Mouse (Mus musculus) heart, postnatal 0 days (tissue): ENCODE data around the gene Capzb. TPM values are rescaled to one million over a fixed set of nuclear protein-coding genes. Genes with fewer than 3 reads are reported as not detected.
A peak's percentile ranks its signal among the peaks of the same experiment; 100 is the strongest.

Experiments used
- ATAC-seq: fragments of 200-750 bp; cut with Nextera tagmentation; 2 replicates; pipeline ENCODE4 v1.8.0; 2017; ENCODE audit warnings: low read depth, moderate number of reproducible peaks, moderate library complexity; ENCODE audit not compliant: insufficient read depth
- DNase-seq: peaks from one replicate; pipeline ENCODE4 v3.0.0-alpha.2; 2016; ENCODE audit warnings: low spot score
- H3K27ac ChIP-seq: fragments of 300-500 bp; sonication (generic); 2 replicates; pipeline ENCODE4 v1.5.1; 2014; ENCODE audit warnings: low read depth, mild to moderate bottlenecking
- H3K27me3 ChIP-seq: fragments of 300-500 bp; sonication (generic); 2 replicates; pipeline ENCODE4 v1.6.1; 2014; ENCODE audit warnings: low read length, mixed read lengths; ENCODE audit not compliant: control insufficient read depth, insufficient read depth
- H3K36me3 ChIP-seq: fragments of 300-500 bp; sonication (generic); replicated peaks from 2 replicates; pipeline ENCODE4 v1.6.1; 2014; ENCODE audit warnings: low read length, mixed read lengths; ENCODE audit not compliant: control insufficient read depth, insufficient read depth
- H3K4me1 ChIP-seq: fragments of 300-500 bp; sonication (generic); 2 replicates; pipeline ENCODE4 v1.6.1; 2014; ENCODE audit warnings: antibody characterized with exemption; ENCODE audit not compliant: control insufficient read depth, insufficient read depth
- H3K4me2 ChIP-seq: fragments of 300-500 bp; sonication (generic); 2 replicates; pipeline ENCODE4 v1.6.1; 2014; ENCODE audit warnings: low read depth, mild to moderate bottlenecking, low read length, moderate library complexity
- H3K4me3 ChIP-seq: fragments of 300-500 bp; sonication (generic); 2 replicates; pipeline ENCODE4 v1.5.1; 2014; ENCODE audit warnings: low read depth, low read length
- H3K9ac ChIP-seq: fragments of 300-500 bp; sonication (generic); replicated peaks from 2 replicates; pipeline ENCODE4 v1.6.1; 2014; ENCODE audit warnings: low read depth, low read length, mixed read lengths
- H3K9me3 ChIP-seq: fragments of 300-500 bp; sonication (generic); replicated peaks from 2 replicates; pipeline ENCODE4 v1.6.1; 2016; ENCODE audit warnings: low read length; ENCODE audit not compliant: control insufficient read depth
- CTCF ChIP-seq: IDR thresholded peaks from 2 replicates; pipeline ENCODE4 v1.5.1; 2016; ENCODE audit warnings: antibody characterized with exemption, control low read depth, low read depth
- EP300 ChIP-seq: IDR thresholded peaks from 2 replicates; pipeline ENCODE4 v1.6.1; 2016; ENCODE audit warnings: antibody characterized with exemption, low read depth
- WGBS: fragments of 180-500 bp; shearing (Covaris S2); extraction: QIAGEN DNeasy Blood & Tissue Kit; methylation state at CpG from one replicate; pipeline ENCODE4 v1.1.7; 2014; 5-methylcytosine and 5-hydroxymethylcytosine counted together
- polyA plus RNA-seq: library from polyadenylated mRNA; unstranded; fragments of >200 nt; fragmentation: Nextera tagmentation; extraction: Ambion mirVana; gene quantifications from 2 replicates; pipeline ENCODE4 v1.2.1, GENCODE M21; 2015
- total RNA-seq: library from RNA; depleted of rRNA; stranded (reverse); fragments of >200 nt; gene quantifications from 2 replicates; pipeline ENCODE4 v1.2.3, GENCODE M21; 2014; ENCODE audit warnings: low replicate concordance

The Capzb gene
- total and polyA plus RNA-seq, 2 experiments from 2014 or later, result 131 to 363 TPM

DNA sequence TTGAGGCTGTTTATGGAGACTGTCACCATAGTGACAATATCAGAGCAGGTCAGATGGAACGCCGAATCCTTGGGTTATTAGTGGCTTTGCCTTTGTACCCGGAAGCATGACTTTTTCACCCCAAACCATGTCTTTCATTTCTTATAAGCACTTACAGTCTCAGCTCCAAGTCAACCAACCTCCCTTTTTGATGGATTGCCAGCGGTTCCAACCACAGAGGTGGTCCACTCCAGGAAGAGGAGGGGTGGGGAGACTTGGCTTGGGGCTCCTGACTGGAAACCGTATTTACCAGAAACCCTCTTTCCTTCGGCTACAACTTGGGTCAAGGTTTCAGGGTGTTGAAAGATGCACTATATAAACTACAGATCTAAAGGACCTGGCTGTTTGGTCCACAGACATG is 16.7 kb upstream of the Capzb start:
- DNase-seq (peak; percentile 15), ATAC-seq (no peak; the same call in 1 of the 2 replicates)
- no peak overlapping the region for H3K4me3 ChIP-seq
- H3K9me3 ChIP-seq, result no peaks in the 10 kb centered on the region; the same call in 1 of the 2 replicates
- 47% methylated on average over 6 of the region's 6 CpGs for WGBS
- H3K36me3 ChIP-seq, result no peaks in the 10 kb centered on the region
- 0 out of 2 replicates have a peak overlapping the region, but pooled peaks have one; percentile 18 for H3K4me2 ChIP-seq
- TF ChIP-seq EP300 (no peak), CTCF (no peak)
- no peaks in the 10 kb centered on the region; the same call in 1 of the 2 replicates for H3K4me1 ChIP-seq
- peak overlapping the region; percentile 62 for H3K27ac ChIP-seq
- H3K27me3 ChIP-seq, result no peaks in the 10 kb centered on the region
- H3K9ac ChIP-seq, result no peak overlapping the region

DNA sequence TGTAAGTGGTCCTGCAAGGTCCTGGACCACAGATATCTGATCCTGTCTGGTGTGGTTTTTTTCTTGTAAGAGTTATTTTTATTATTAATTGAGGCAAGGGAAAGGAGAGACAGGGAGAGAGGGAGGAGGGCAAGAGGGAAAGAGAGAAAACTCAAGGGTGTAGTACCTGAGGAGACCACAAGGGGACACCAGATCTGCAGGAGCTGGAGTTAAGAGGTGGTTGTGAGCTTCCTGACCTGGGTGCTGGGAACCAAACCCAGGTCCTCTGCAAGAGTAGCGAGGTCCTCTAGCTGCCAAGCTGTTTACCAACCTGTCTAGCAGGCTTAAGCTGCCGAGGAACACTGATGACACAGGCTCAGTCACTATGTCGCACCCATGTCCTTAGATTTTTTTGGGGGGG is 14.8 kb upstream of the Capzb start:
- no peak overlapping the region for H3K4me2 ChIP-seq
- no peak for DNase-seq
- no peaks in the 10 kb centered on the region for H3K36me3 ChIP-seq
- no peak for TF ChIP-seq EP300
- 0 out of 2 replicates have a peak, but pooled peaks have one; percentile 7 for TF ChIP-seq CTCF
- H3K9ac ChIP-seq, result no peak overlapping the region
- 93% methylated on average over 3 of the region's 3 CpGs for WGBS
- H3K27me3 ChIP-seq, result no peaks in the 10 kb centered on the region
- no peaks in the 10 kb centered on the region; the same call in 1 of the 2 replicates for H3K9me3 ChIP-seq
- no peak overlapping the region for H3K27ac ChIP-seq
- no peak for ATAC-seq
- no peaks in the 10 kb centered on the region; the same call in 1 of the 2 replicates for H3K4me1 ChIP-seq
- H3K4me3 ChIP-seq, result no peak overlapping the region

DNA sequence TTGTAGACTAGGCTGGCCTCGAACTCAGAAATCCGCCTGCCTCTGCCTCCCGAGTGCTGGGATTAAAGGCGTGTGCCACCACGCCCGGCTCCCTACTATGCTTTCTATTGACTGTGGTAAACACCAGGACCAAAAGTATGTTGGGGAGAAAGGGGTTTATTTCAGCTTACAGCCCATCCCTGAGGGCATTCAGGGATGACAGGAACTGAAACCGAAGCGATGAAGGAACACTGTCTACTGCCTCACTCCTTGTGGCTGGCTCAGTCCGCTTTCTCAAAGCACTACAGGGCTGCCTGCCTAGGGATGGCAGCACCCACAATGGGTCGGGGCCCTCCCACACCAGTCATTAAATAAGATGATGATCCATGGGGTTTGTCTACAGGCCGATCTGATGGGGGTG is 14.3 kb upstream of the Capzb start:
- ATAC-seq, result no peak
- Histone ChIP-seq H3K27me3 (no peaks in the 10 kb centered on the region), H3K36me3 (no peaks in the 10 kb centered on the region), H3K4me1 (no peaks in the 10 kb centered on the region; the same call in 1 of the 2 replicates), H3K4me3 (no peak overlapping the region), H3K4me2 (no peak overlapping the region), H3K9me3 (no peaks in the 10 kb centered on the region; the same call in 1 of the 2 replicates), H3K27ac (no peak overlapping the region), H3K9ac (no peak overlapping the region)
- TF ChIP-seq CTCF (no peak), EP300 (no peak)
- WGBS, result 93% methylated on average over 11 of the region's 11 CpGs
- DNase-seq, result no peak

DNA sequence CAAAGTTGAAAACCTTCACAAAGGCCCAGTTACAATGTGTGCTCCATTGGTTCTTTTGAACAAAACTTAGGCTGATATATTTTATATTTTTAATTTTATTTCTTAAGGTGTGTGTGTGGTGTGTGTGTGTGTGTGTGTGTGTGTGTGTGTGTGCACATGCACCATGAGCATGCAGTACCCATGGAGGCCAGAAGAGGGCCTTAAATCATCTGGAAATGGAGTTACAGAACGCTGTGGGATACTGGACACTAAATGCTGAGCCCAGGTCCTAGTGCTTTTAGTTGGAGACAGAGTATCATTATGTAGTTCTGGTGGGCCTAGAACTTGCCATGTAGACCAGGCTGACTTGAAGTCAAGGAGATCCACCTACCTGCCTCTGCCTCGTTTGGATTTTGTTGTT is 13.5 kb upstream of the Capzb start:
- DNase-seq (no peak), ATAC-seq (no peak)
- H3K4me2 ChIP-seq, result no peak overlapping the region
- no peaks in the 10 kb centered on the region; the same call in 1 of the 2 replicates for H3K4me1 ChIP-seq
- H3K27ac ChIP-seq, result no peak overlapping the region
- H3K9ac ChIP-seq, result no peak overlapping the region
- H3K4me3 ChIP-seq, result no peak overlapping the region
- WGBS, result 65% methylated on average over 2 of the region's 2 CpGs
- H3K9me3 ChIP-seq, result no peaks in the 10 kb centered on the region; the same call in 1 of the 2 replicates
- TF ChIP-seq EP300, result no peak
- no peak for TF ChIP-seq CTCF
- no peaks in the 10 kb centered on the region for H3K27me3 ChIP-seq
- H3K36me3 ChIP-seq, result no peaks in the 10 kb centered on the region

DNA sequence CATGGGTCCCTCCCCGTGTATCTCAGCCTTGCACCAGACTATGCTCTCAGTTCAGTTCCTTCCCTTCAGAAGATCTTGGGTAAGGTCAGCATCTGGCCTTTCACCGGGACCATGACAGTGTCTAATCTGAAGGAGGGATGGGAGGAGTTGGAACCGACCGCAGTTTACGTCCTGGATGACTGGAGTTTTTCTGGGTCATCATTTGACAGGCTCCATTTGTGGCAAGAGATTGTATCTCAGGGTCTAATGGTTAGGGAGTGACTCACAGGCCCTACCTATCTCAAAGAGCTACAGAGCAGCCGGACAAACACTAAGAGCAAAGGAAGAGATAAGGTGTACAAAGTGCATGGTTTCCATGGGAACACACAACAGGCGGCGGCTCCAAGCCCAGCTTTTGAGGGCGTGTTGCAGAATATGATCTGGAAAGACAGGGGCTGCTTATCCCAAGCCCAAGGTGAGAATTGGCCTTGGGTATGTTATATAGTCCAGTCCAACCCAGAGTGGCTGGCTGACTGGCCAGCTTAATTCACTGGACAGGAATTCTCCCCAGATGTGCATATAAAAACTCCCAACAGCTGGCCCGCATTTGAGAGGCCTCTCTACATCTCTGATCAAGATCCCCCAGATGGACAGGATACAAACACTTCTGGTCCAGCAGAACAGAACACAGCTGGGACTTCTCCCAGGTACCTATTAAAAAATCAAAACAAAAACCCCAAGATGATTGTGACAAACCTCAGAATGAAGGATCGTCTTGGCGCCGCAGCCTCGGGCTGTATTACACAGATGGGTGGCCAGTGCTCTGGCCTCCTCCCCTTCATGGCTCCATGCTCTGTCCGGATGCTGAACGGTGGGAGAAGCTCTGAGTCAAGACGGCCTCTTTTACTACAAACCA is 12.7 kb upstream of the Capzb start:
- H3K4me3 ChIP-seq, result no peak overlapping the region
- no peaks in the 10 kb centered on the region; the same call in 1 of the 2 replicates for H3K9me3 ChIP-seq
- no peak overlapping the region for H3K9ac ChIP-seq
- no peak for TF ChIP-seq CTCF
- no peak for TF ChIP-seq EP300
- DNase-seq (peak; percentile 51), ATAC-seq (peak; percentile 25; the same call in 1 of the 2 replicates)
- 45% methylated on average over 17 of the region's 17 CpGs for WGBS
- H3K4me2 ChIP-seq, result no peak overlapping the region
- no peaks in the 10 kb centered on the region for H3K36me3 ChIP-seq
- H3K27ac ChIP-seq, result no peak overlapping the region
- H3K4me1 ChIP-seq, result no peaks in the 10 kb centered on the region; the same call in 1 of the 2 replicates
- no peaks in the 10 kb centered on the region for H3K27me3 ChIP-seq

DNA sequence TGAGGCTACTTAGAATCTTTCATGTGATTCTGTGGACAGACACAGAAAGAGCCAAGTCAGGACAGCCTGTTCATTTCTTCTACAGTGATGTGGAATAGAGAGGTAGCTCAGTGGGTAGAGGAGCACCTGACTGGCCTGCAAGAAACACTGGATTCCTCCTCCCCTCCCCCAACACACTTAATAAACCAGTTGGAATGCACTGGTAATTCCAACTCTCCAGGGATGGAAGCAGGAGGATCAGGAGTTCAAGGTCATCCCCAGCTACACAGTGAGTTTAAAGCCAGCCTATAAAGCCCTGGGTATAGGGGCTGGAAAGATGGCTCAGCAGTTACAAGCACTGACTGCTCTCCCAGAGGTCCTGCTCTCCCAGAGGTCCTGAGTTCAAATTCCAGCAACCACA is 10.2 kb upstream of the Capzb start:
- Histone ChIP-seq H3K9ac (no peak overlapping the region), H3K27ac (no peak overlapping the region), H3K27me3 (no peaks in the 10 kb centered on the region), H3K4me3 (no peak overlapping the region), H3K36me3 (no peaks in the 10 kb centered on the region), H3K9me3 (no peaks in the 10 kb centered on the region; the same call in 1 of the 2 replicates), H3K4me2 (no peak overlapping the region), H3K4me1 (no peaks in the 10 kb centered on the region; the same call in 1 of the 2 replicates)
- TF ChIP-seq EP300, result no peak
- no peak for TF ChIP-seq CTCF
- ATAC-seq (no peak), DNase-seq (no peak)
